Mouse (Mus musculus) mesoderm, embryonic 11.5 days (tissue): ENCODE results near the gene Clec4a2.
"Not testable (repeated sequence)": the region's sequence is repeated elsewhere in the genome, so short reads cannot be mapped to it uniquely, and the experiment has no call there.

Experiments
- DNase-seq: peaks from one replicate; pipeline ENCODE4 v3.0.0-alpha.2; 2012; ENCODE audit warnings: low read depth, low spot score

Gene Clec4a2

GRCm38 (mm10) chr6:123106128-123106527, at the start of gene Clec4a2:
TSS of gene Clec4a2 (plus strand) at chr6:123106428.
- DNase-seq = not testable (repeated sequence)

- DNase-seq = no peak
These were observed 10.9 kb upstream of the Clec4a2 start for GRCm38 (mm10) chr6:123095125-123095843.

GRCm38 (mm10) chr6:123123195-123123594, 17.0 kb downstream of the Clec4a2 start:
- no peak for DNase-seq

- DNase-seq = no peak
These were observed 20.9 kb downstream of the Clec4a2 start for GRCm38 (mm10) chr6:123127173-123127572.

- not testable (repeated sequence) for DNase-seq
These were observed 31.7 kb downstream of the Clec4a2 start for GRCm38 (mm10) chr6:123137766-123138526.

GRCm38 (mm10) chr6:123170106-123170505, 63.9 kb downstream of the Clec4a2 start:
- no peak for DNase-seq

GRCm38 (mm10) chr6:123171040-123171439, 64.8 kb downstream of the Clec4a2 start:
- DNase-seq = no peak

- DNase-seq = no peak
These were observed 66.4 kb downstream of the Clec4a2 start, which contains the start of gene Clec4b2 for GRCm38 (mm10) chr6:123172593-123172992. TSS of gene Clec4b2 (plus strand) at chr6:123172893.

- no peak for DNase-seq
These were observed 69.3 kb downstream of the Clec4a2 start for GRCm38 (mm10) chr6:123175549-123175948.

- not testable (repeated sequence) for DNase-seq
These were observed 78.6 kb downstream of the Clec4a2 start for GRCm38 (mm10) chr6:123184862-123185261.
